Mouse (Mus musculus): Measurements from ENCODE around the gene Nav2. TPM values are rescaled to one million over a fixed set of nuclear protein-coding genes. Genes with fewer than 3 reads are reported as not detected.

The Nav2 gene
- polyA plus RNA-seq, 1 experiment, result 51.7 TPM

GRCm38 (mm10) chr7:49082585-49083165 is 174.2 kb downstream of the Nav2 start:
- no peak overlapping the region for H3K27ac ChIP-seq (ENCODE audit: insufficient read depth, low read length)
- H3K4me1 ChIP-seq (ENCODE audit: control insufficient read depth, insufficient read depth, low read length), result no peaks in the 10 kb centered on the region
- H3K4me3 ChIP-seq (ENCODE audit: low read depth, low read length), result no peak overlapping the region
- H3K27me3 ChIP-seq (ENCODE audit: control insufficient read depth, insufficient read depth, low read length, poor library complexity, severe bottlenecking), result no peaks in the 10 kb centered on the region
- H3K36me3 ChIP-seq (ENCODE audit: control insufficient read depth, insufficient read depth, low read length, poor library complexity, severe bottlenecking), result no peaks in the 10 kb centered on the region
- TF ChIP-seq POLR2A (IDR thresholded peaks at IDR 0.05; ENCODE audit: insufficient read depth, low read length), result no peak
- no peak for TF ChIP-seq EP300 (IDR thresholded peaks at IDR 0.05; ENCODE audit: insufficient read depth, low read depth, low read length)
- no peak for TF ChIP-seq CTCF (IDR thresholded peaks at IDR 0.05; ENCODE audit: low read depth, low read length)
- H3K9me3 ChIP-seq (replicated peaks; ENCODE audit: control insufficient read depth, insufficient read depth, low read length, poor library complexity, severe bottlenecking), result no peaks in the 10 kb centered on the region
- no peak overlapping the region for H3K9ac ChIP-seq (ENCODE audit: low read depth, poor library complexity, severe bottlenecking)

GRCm38 (mm10) chr7:49084768-49085167 is 176.3 kb downstream of the Nav2 start:
- no peak overlapping the region for H3K27ac ChIP-seq (ENCODE audit: insufficient read depth, low read length)
- no peaks in the 10 kb centered on the region for H3K4me1 ChIP-seq (ENCODE audit: control insufficient read depth, insufficient read depth, low read length)
- H3K9me3 ChIP-seq (replicated peaks; ENCODE audit: control insufficient read depth, insufficient read depth, low read length, poor library complexity, severe bottlenecking), result no peaks in the 10 kb centered on the region
- no peaks in the 10 kb centered on the region for H3K36me3 ChIP-seq (ENCODE audit: control insufficient read depth, insufficient read depth, low read length, poor library complexity, severe bottlenecking)
- no peak overlapping the region for H3K9ac ChIP-seq (ENCODE audit: low read depth, poor library complexity, severe bottlenecking)
- H3K4me3 ChIP-seq (ENCODE audit: low read depth, low read length), result no peak overlapping the region
- TF ChIP-seq POLR2A (IDR thresholded peaks at IDR 0.05; ENCODE audit: insufficient read depth, low read length) (no peak), CTCF (IDR thresholded peaks at IDR 0.05; ENCODE audit: low read depth, low read length) (no peak), EP300 (IDR thresholded peaks at IDR 0.05; ENCODE audit: insufficient read depth, low read depth, low read length) (no peak)
- H3K27me3 ChIP-seq (ENCODE audit: control insufficient read depth, insufficient read depth, low read length, poor library complexity, severe bottlenecking), result no peaks in the 10 kb centered on the region

DNA sequence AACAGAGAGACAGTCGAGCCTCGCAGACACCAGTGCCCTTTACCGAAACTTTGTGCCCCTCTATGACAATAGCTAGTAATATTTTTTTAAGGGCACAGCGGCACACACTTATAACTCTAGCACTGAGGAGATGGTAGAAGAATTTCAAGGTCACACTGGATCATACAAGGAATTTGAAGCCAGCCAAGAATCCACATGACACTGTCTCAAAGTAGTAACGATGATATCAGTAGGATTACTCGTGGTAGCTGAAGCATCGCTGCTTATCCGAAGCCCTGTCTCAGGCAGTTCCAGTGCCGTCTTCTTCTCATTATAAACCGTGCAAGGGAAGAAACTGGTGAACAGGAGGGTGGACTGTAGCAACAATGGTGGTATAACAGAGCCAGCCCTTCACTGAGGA is 177.2 kb downstream of the Nav2 start:
- H3K9me3 ChIP-seq (replicated peaks; ENCODE audit: control insufficient read depth, insufficient read depth, low read length, poor library complexity, severe bottlenecking), result no peaks in the 10 kb centered on the region
- H3K27ac ChIP-seq (ENCODE audit: insufficient read depth, low read length), result no peak overlapping the region
- no peak for TF ChIP-seq EP300 (IDR thresholded peaks at IDR 0.05; ENCODE audit: insufficient read depth, low read depth, low read length)
- TF ChIP-seq POLR2A (IDR thresholded peaks at IDR 0.05; ENCODE audit: insufficient read depth, low read length), result no peak
- TF ChIP-seq CTCF (IDR thresholded peaks at IDR 0.05; ENCODE audit: low read depth, low read length), result no peak
- no peaks in the 10 kb centered on the region for H3K36me3 ChIP-seq (ENCODE audit: control insufficient read depth, insufficient read depth, low read length, poor library complexity, severe bottlenecking)
- H3K4me3 ChIP-seq (ENCODE audit: low read depth, low read length), result no peak overlapping the region
- H3K4me1 ChIP-seq (ENCODE audit: control insufficient read depth, insufficient read depth, low read length), result no peaks in the 10 kb centered on the region
- no peak overlapping the region for H3K9ac ChIP-seq (ENCODE audit: low read depth, poor library complexity, severe bottlenecking)
- H3K27me3 ChIP-seq (ENCODE audit: control insufficient read depth, insufficient read depth, low read length, poor library complexity, severe bottlenecking), result no peaks in the 10 kb centered on the region

GRCm38 (mm10) chr7:49087154-49087553 is 178.6 kb downstream of the Nav2 start:
- Histone ChIP-seq H3K4me3 (ENCODE audit: low read depth, low read length) (no peak overlapping the region), H3K36me3 (ENCODE audit: control insufficient read depth, insufficient read depth, low read length, poor library complexity, severe bottlenecking) (no peaks in the 10 kb centered on the region), H3K27me3 (ENCODE audit: control insufficient read depth, insufficient read depth, low read length, poor library complexity, severe bottlenecking) (no peaks in the 10 kb centered on the region), H3K4me1 (ENCODE audit: control insufficient read depth, insufficient read depth, low read length) (no peaks in the 10 kb centered on the region), H3K9ac (ENCODE audit: low read depth, poor library complexity, severe bottlenecking) (no peak overlapping the region), H3K9me3 (replicated peaks; ENCODE audit: control insufficient read depth, insufficient read depth, low read length, poor library complexity, severe bottlenecking) (no peaks in the 10 kb centered on the region), H3K27ac (ENCODE audit: insufficient read depth, low read length) (no peak overlapping the region)
- TF ChIP-seq CTCF (IDR thresholded peaks at IDR 0.05; ENCODE audit: low read depth, low read length) (no peak), POLR2A (IDR thresholded peaks at IDR 0.05; ENCODE audit: insufficient read depth, low read length) (no peak), EP300 (IDR thresholded peaks at IDR 0.05; ENCODE audit: insufficient read depth, low read depth, low read length) (no peak)

- no peak overlapping the region for H3K4me3 ChIP-seq (ENCODE audit: low read depth, low read length)
- no peak for TF ChIP-seq EP300 (IDR thresholded peaks at IDR 0.05; ENCODE audit: insufficient read depth, low read depth, low read length)
- no peak for TF ChIP-seq CTCF (IDR thresholded peaks at IDR 0.05; ENCODE audit: low read depth, low read length)
- no peak for TF ChIP-seq POLR2A (IDR thresholded peaks at IDR 0.05; ENCODE audit: insufficient read depth, low read length)
- no peaks in the 10 kb centered on the region for H3K9me3 ChIP-seq (replicated peaks; ENCODE audit: control insufficient read depth, insufficient read depth, low read length, poor library complexity, severe bottlenecking)
- H3K27ac ChIP-seq (ENCODE audit: insufficient read depth, low read length), result no peak overlapping the region
- no peaks in the 10 kb centered on the region for H3K27me3 ChIP-seq (ENCODE audit: control insufficient read depth, insufficient read depth, low read length, poor library complexity, severe bottlenecking)
- H3K36me3 ChIP-seq (ENCODE audit: control insufficient read depth, insufficient read depth, low read length, poor library complexity, severe bottlenecking), result no peaks in the 10 kb centered on the region
- no peaks in the 10 kb centered on the region for H3K4me1 ChIP-seq (ENCODE audit: control insufficient read depth, insufficient read depth, low read length)
- no peak overlapping the region for H3K9ac ChIP-seq (ENCODE audit: low read depth, poor library complexity, severe bottlenecking)
Measured at GRCm38 (mm10) chr7:49088198-49088912, 179.8 kb downstream of the Nav2 start.

GRCm38 (mm10) chr7:49091371-49091770 is 182.9 kb downstream of the Nav2 start:
- no peaks in the 10 kb centered on the region for H3K27me3 ChIP-seq (ENCODE audit: control insufficient read depth, insufficient read depth, low read length, poor library complexity, severe bottlenecking)
- H3K36me3 ChIP-seq (ENCODE audit: control insufficient read depth, insufficient read depth, low read length, poor library complexity, severe bottlenecking), result no peaks in the 10 kb centered on the region
- H3K9ac ChIP-seq (ENCODE audit: low read depth, poor library complexity, severe bottlenecking), result no peak overlapping the region
- TF ChIP-seq CTCF (IDR thresholded peaks at IDR 0.05; ENCODE audit: low read depth, low read length) (no peak), EP300 (IDR thresholded peaks at IDR 0.05; ENCODE audit: insufficient read depth, low read depth, low read length) (no peak), POLR2A (IDR thresholded peaks at IDR 0.05; ENCODE audit: insufficient read depth, low read length) (no peak)
- H3K9me3 ChIP-seq (replicated peaks; ENCODE audit: control insufficient read depth, insufficient read depth, low read length, poor library complexity, severe bottlenecking), result no peaks in the 10 kb centered on the region
- H3K4me3 ChIP-seq (ENCODE audit: low read depth, low read length), result no peak overlapping the region
- H3K27ac ChIP-seq (ENCODE audit: insufficient read depth, low read length), result no peak overlapping the region
- no peaks in the 10 kb centered on the region for H3K4me1 ChIP-seq (ENCODE audit: control insufficient read depth, insufficient read depth, low read length)

Data from ES-Bruce4 (cell line).